Mouse (Mus musculus) right cerebral cortex, postnatal 10 days (tissue): ENCODE data around the gene Rps3.
A peak's percentile ranks its signal among the peaks of the same experiment; 100 is the strongest.
"Not testable (repeated sequence)": the region's sequence is repeated elsewhere in the genome, so short reads cannot be mapped to it uniquely, and the experiment has no call there.

Source experiments
- DNase-seq, 2 experiments: peaks; one replicate each; pipeline ENCODE4 v3.0.0; 2021; ENCODE audit warnings: low spot score in 2 of 2

The Rps3 gene

DNA sequence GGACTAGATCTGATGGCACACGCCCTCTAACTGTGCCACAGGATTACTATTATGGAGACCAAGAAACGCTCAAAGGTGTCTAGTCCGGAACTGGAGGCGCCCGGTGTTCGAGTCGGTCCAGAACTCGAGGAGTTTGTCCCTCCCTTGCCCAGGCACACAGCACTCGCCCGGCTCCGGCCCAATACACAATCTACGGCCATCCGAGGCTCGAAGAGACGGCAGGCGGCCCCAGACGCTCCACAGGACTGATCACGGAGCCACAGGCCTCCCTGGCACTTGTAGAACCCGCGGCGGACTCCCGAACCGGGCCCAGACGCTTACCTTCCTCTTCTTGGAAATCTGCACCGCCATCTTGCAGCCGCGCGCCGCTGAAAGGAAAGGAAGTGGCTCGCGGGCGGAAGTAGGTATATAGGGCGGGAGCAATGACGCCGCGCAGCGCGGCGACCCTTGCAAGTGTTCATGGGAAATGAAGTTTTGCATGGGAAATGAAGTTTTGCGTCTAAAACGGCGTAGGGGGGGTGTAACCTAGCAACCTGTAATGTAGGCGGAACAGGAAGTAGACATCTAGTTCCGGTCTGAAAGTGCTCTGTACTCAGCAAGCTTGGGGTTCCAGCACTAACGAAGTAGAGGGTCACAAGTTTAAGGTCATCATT lies at the start of gene Rps3:
Gene Rps3, minus strand, starts transcription at position 468 of the 653 bp plus-strand sequence.
- peak; percentile 97 to 98 for DNase-seq

- DNase-seq, result peak in 1 of 2 experiments; percentile 25
These were observed 49.0 kb upstream of the Rps3 start for GRCm38 (mm10) chr7:99532526-99532925.

GRCm38 (mm10) chr7:99531408-99531970 lies 48.0 kb upstream of the Rps3 start:
- peak in 1 of 2 experiments; percentile 23 for DNase-seq

DNA sequence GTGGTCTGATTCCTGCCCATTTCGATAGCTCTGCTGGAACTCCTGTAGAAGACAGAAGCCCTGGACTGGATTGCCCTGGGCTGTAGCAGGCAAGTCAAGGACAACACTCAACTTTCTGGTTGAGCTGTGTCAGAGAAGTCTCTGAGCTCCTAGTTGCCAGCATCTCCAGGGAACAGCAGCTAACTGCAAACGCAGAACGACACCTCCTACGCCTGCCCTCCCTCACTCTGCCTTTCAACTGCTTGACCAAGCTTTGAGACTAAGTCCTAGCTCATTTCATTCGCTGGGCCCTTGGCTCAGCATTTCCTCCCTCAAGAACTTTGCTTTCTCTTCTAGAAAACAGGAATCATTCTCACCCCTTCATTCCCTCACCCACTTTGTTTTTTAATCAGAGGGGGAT lies 45.9 kb upstream of the Rps3 start:
- peak in 1 of 2 experiments; percentile 40 for DNase-seq

GRCm38 (mm10) chr7:99528547-99528946 lies 45.0 kb upstream of the Rps3 start:
- no peak for DNase-seq

GRCm38 (mm10) chr7:99523837-99524236 lies 40.3 kb upstream of the Rps3 start:
- no peak for DNase-seq

DNA sequence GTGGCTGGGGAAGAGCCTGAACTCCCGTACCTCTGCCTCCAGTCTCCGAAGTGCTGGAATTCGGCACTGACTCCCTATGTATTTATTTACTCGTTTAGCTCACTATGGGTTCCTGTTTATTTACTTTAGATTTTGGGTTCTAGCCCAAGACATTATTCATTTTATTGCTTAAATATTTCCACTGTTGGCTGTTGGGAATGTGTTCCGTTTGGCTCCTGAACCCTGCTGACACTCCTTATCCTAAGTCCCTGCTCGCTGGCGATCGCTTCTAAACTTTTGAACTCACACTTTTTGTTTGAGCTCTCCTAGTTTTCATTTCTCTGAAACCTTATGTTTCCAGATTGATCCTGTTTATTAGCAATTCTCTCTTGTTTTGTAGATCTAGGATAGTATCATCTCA lies 39.6 kb upstream of the Rps3 start:
- DNase-seq, result no peak

- no peak for DNase-seq
These were observed 35.6 kb upstream of the Rps3 start for GRCm38 (mm10) chr7:99518954-99519644.

GRCm38 (mm10) chr7:99516814-99517157 lies 33.2 kb upstream of the Rps3 start:
- DNase-seq, result no peak

- no peak for DNase-seq
These were observed 32.7 kb upstream of the Rps3 start for GRCm38 (mm10) chr7:99516092-99516813.

DNA sequence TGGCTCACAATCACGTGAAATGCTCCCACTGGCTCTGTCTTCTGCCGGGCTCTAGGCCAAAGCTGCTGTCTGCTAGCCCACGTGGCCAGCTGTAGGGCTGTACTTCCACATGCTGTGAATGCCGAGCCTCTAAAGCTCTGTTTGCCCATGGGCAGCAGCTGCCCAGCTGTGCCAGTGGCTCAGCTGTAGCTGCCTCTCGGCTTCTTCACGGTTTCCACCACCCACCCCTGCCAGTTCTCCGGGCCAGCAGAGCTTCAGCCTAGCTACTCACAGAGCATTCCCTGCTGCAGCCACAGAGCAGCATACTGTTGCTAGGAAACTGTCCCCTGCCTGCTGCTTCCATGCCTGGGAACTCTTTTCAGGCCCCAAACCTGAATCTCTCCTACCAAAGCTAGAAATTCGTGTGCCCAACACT lies 26.6 kb upstream of the Rps3 start:
- peak; percentile 76 to 83 for DNase-seq

DNA sequence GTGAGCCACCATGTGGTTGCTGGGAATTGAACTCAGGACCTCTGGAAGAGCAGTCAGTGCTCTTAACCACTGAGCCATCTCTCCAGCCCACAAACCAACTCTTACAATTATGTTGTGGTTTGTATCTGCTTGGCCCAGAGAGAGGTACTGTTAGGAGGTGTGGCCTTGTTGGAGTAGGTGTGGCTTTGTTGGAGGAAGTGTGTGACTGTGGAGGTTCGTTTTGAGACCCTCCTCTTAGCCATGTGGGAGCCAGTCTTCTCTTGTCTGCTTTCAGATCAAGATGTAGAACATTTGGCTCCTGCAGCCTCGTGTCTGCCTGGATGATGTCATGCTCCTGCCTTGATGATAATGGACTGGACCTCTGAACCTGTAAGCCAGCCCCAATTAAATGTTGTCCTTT lies 24.6 kb upstream of the Rps3 start:
- DNase-seq, result not testable (repeated sequence)

DNA sequence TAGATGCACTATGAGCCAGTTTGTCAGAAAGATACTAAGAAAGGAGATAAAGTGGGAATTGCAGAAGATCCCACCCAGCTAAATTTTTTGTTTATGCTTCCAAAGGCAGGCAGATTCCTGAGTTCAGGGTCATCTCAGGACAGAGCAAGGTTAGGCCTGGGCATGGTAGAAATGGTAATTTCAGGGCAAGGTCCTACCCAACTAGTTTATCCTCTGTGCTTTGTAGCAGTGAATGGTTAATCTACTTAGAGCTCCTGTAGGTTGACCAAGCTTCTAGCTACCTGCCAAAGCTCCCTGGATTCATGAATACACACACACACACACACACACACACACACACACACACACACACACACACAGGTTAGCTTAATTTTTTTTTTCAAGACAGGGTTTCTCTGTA lies 21.0 kb upstream of the Rps3 start:
- no peak for DNase-seq

- DNase-seq, result no peak
These were observed 17.6 kb upstream of the Rps3 start for GRCm38 (mm10) chr7:99501148-99501547.

DNA sequence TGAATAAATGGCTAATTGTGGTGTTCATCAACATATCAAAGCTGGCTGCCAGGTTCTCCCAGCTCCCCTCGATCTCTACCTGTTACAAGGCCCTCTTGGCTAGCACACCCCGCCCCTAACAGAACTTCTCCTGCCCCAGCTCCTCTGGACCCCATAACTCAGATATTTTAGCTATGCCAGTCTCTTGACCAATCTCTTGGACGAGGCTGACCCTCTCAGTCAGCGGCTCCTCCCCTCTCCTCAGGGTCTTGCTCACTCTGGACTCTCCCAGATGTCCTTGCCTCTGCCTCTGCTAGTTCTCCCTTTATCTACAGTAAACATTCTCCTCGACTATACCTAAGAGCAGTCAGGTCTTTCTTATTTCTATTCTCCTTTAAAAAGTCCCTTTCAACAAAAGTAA lies 17.1 kb upstream of the Rps3 start:
- no peak for DNase-seq

DNA sequence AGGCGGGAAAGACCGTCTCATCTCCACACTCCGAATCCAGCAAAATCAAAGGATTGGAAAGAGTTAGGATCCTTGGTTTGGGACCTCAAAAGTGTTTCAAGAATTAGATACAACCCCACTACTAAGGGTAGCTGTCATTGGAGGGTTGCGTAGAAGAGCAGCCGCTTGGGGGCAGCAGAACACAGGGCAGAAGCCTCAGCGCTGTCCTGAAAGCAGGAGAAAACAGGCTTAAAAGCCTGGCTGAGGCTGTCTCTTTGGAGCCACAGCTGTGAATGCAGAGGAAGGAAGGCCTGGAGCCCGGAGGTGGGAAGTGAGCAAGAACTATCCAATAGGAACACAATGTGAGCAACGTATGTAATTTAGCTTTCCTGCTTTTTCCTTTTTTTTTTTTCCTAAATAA lies 16.7 kb upstream of the Rps3 start:
- peak; percentile 83 to 90 for DNase-seq

DNA sequence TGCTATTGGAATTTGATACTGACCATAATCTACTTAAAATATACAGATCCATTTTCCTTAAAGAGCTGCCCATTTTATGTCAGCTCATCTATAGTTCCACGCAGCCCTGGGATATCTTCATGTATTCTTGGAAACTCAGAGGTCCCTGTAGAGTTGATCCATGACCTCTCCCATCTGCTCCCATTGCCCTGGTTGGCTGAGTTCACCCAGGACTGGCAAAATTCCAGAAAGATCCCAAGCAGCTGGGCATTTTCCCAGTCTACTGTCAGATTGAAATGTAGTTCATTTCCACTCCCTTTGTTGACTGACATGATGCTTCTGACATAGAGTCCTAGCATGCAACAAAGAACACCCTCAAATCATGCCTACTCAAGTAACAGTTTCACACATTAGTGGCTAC lies 15.6 kb upstream of the Rps3 start:
- DNase-seq, result no peak

GRCm38 (mm10) chr7:99489708-99490107 lies 6.2 kb upstream of the Rps3 start:
- DNase-seq, result no peak

DNA sequence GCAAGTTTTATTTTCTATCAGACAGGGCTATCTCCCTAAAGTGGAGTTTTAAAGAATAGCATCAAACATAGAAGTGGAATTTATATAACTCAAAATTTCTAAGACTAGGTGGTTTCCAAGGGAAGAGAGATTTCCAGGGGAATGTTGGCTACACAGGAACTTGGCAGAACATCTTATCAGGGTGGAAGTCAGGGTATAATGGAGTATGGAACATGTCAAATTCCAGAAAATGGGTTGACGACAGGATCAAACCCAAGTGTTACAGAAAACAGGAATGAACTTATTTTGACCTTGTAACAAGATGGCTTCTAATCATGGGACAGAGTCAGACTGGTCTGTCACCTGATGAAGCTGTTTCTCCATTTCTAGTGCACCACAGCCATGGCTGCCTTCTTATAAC lies 1.1 kb upstream of the Rps3 start:
- no peak for DNase-seq

DNA sequence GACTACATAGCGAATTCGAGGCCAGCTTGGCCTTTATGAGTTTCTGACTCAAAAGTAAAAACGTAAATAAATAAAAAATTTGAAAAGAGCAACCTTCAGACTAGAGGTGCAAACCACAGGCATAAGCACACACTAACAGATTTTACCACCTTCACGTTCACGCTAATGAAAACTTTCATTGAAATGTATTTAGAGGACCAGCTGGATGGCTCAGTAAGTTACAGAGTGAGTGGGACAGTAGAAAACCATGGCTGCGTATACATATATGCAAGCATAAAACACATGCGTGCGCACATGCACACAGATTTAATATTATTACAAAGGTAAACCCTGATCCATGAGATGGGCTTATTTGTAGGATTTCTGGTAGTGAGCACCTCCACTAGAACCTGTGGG lies 384 bp upstream of the Rps3 start:
- no peak for DNase-seq

GRCm38 (mm10) chr7:99482637-99483036 lies 901 bp downstream of the Rps3 start:
- no peak for DNase-seq

DNA sequence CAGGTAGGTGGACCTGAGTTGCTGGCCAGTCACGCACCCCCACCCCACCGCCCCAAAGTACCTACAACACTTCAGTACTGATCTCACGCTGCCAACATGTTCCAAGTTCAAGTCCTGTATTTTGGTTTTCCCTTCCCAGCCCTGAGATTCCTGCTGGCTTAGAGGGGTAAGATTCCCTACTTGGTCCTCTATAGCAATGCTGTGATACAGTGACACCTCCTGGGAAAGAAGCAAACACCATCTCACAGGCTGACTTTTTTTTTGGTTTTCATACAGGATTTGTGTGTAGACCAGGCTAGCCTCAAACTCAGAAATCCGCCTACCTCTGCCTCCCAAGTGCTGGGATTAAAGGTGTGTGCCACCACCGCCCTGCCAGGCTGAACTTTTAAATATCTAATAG lies 6.3 kb downstream of the Rps3 start:
- DNase-seq, result peak in 1 of 2 experiments; percentile 17
